Mouse (Mus musculus) embryonic facial prominence, embryonic 10.5 days (tissue): Measurements from ENCODE around the gene Slc12a7. TPM values are rescaled to one million over a fixed set of nuclear protein-coding genes. Genes with fewer than 3 reads are reported as not detected.
A peak's percentile ranks its signal among the peaks of the same experiment; 100 is the strongest.
"Not testable (repeated sequence)": the region's sequence is repeated elsewhere in the genome, so short reads cannot be mapped to it uniquely, and the experiment has no call there.

Source experiments
- DNase-seq: peaks from one replicate; pipeline ENCODE4 v3.0.0-alpha.2; 2017; ENCODE audit warnings: low spot score
- H3K27ac ChIP-seq: fragments of 300-500 bp; sonication (generic); replicated peaks from 2 replicates; pipeline ENCODE4 v1.5.1; 2016; ENCODE audit warnings: mild to moderate bottlenecking
- H3K27me3 ChIP-seq: fragments of 300-500 bp; sonication (generic); replicated peaks from 2 replicates; pipeline ENCODE4 v1.6.1; 2016; ENCODE audit warnings: low read depth, mild to moderate bottlenecking; ENCODE audit not compliant: poor library complexity, severe bottlenecking
- H3K36me3 ChIP-seq: fragments of 300-500 bp; sonication (generic); replicated peaks from 2 replicates; pipeline ENCODE4 v1.6.1; 2016; ENCODE audit warnings: mild to moderate bottlenecking, moderate library complexity
- H3K4me1 ChIP-seq: fragments of 300-500 bp; sonication (generic); 2 replicates; pipeline ENCODE4 v1.6.1; 2016
- H3K4me3 ChIP-seq: fragments of 300-500 bp; sonication (generic); 2 replicates; pipeline ENCODE4 v1.5.1; 2016; ENCODE audit warnings: mild to moderate bottlenecking, moderate library complexity
- H3K9me3 ChIP-seq: fragments of 300-500 bp; sonication (generic); 2 replicates; pipeline ENCODE4 v1.6.1; 2016; ENCODE audit warnings: mild to moderate bottlenecking
- WGBS: fragments of 180-500 bp; shearing (Covaris S2); methylation state at CpG from one replicate; pipeline ENCODE4 v1.1.7; 2016; 5-methylcytosine and 5-hydroxymethylcytosine counted together
- polyA plus RNA-seq: library from polyadenylated mRNA; unstranded; fragments of >200 nt; fragmentation: Nextera tagmentation; extraction: Ambion mirVana; gene quantifications from 2 replicates; pipeline ENCODE4 v1.2.1, GENCODE M21; 2016

Gene Slc12a7
- polyA plus RNA-seq, 1 experiment from 2014 or later: 53.5 TPM

DNA sequence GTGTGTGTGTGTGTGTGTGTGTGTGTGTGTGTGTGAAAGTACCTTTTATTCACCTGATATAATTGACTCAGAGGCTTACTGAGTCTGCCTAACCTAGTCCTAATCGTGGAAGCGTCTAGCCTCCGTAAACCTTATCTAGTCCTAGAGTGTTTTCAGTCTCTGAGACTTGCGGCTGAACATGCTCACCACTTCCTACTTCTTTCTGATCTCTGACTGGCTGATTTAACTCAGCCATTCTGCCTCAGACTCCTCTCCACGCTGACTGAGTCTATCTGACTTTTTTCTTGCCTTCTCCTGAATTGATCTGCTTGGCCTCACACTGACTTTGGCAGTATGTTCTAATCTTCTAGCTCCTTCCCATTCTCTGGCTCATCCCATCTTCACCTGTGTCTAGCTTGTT, 7.6 kb upstream of the Slc12a7 start:
- peaks cover 10% of the 10 kb centered on the region; the same call in 1 of the 2 replicates for H3K27me3 ChIP-seq
- peaks cover 6% of the 10 kb centered on the region; the same call in 1 of the 2 replicates for H3K4me1 ChIP-seq
- H3K36me3 ChIP-seq: no peaks in the 10 kb centered on the region
- no peaks in the 10 kb centered on the region for H3K9me3 ChIP-seq
- no peak overlapping the region for H3K4me3 ChIP-seq
- no peak for DNase-seq
- WGBS: 89% methylated on average over 5 of the region's 5 CpGs
- H3K27ac ChIP-seq: no peak overlapping the region

DNA sequence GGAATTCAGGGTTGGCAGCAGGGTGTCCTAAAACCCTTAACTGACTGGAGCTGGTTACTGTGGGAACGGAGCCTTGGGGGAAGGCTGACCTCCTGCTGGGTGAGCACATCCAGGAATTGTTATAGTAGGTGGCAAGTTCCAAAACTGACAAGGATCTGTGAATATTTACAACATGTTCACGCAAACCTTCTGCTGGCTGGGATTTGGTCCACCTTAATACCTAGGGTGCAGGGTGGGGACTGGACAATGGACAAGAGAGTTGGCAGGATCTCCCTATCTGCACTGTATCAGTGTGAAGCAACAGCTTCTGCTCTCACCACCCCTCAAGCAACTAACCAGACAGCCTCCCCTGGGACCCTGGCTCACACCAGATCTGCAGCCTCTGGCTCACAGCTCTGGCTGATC, 5.3 kb upstream of the Slc12a7 start:
- Histone ChIP-seq H3K36me3 (no peaks in the 10 kb centered on the region), H3K27me3 (peaks cover 25% of the 10 kb centered on the region), H3K9me3 (no peaks in the 10 kb centered on the region), H3K4me1 (peaks cover 12% of the 10 kb centered on the region), H3K4me3 (no peak overlapping the region), H3K27ac (no peak overlapping the region)
- no peak for DNase-seq
- 19% methylated on average over 2 of the region's 2 CpGs for WGBS

DNA sequence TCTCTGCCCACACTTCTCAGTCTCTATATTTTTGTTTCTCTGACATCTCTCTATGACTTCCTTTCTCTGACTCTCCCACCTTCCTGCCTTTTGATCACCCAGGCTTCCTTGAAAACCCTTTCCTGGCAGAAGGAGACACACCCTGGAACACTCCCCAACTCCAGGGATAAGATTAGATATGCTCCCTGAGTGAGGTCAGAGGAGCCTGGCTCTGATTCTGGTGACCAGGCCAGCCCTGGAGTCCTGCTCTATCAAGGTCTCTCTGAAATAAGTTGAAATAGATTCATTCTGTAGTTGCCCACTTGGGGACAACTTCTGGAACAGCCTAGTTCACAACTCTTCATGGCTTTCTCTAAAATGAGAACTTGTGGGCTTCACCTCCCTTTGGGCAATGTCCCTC, 4.3 kb upstream of the Slc12a7 start:
- no peak overlapping the region for H3K27ac ChIP-seq
- DNase-seq: no peak
- no peaks in the 10 kb centered on the region for H3K36me3 ChIP-seq
- peaks cover 22% of the 10 kb centered on the region for H3K4me1 ChIP-seq
- no peak overlapping the region for H3K4me3 ChIP-seq
- peaks cover 29% of the 10 kb centered on the region for H3K27me3 ChIP-seq
- no peaks in the 10 kb centered on the region for H3K9me3 ChIP-seq

DNA sequence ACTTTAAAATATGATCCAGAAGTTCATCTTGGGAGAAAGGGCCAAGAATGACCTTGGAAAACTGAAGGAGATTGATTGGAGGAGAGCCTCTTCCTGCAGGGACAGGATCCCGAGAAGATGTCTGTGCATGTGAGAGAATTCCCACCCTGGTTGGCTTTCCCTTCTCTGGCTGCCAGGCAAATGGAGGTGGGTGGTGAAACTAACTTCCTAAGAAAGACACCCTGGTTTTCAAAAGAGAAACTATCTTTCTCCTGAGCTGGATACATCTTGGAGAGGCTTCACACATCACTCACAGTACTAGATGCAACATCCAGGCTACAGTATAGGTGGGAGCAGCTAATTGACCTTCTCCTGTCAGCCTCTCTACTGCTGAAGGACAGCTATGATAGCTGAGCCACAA, 2.0 kb upstream of the Slc12a7 start:
- no peak overlapping the region for H3K27ac ChIP-seq
- H3K27me3 ChIP-seq: peaks cover 45% of the 10 kb centered on the region
- peaks cover 23% of the 10 kb centered on the region for H3K4me1 ChIP-seq
- H3K4me3 ChIP-seq: no peak overlapping the region
- no peaks in the 10 kb centered on the region for H3K36me3 ChIP-seq
- WGBS: 84% methylated on average over 1 of the region's 1 CpGs
- H3K9me3 ChIP-seq: no peaks in the 10 kb centered on the region
- no peak for DNase-seq

DNA sequence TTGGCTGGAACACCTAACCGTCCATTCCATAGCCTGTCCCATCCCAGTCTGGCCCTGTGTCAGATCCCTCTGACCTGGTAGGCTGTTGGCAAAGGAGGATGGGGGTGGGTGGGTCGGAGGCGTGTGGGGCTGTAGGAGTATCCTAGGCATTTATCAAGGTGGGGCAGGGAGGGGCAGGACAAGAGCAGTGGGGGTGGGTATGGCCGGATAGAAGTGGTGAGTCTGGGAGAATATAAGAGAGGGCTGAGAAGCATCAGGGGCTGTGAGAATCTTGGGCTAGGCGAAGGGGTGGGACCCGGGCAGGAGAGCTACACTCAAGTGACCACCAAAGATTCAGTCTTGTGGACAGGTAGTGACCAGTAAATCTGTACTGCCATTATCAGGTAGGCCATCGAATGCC, 659 bp upstream of the Slc12a7 start:
- WGBS: 67% methylated on average over 7 of the region's 7 CpGs
- Histone ChIP-seq H3K27ac (peak overlapping the region; percentile 63; the same call in 1 of the 2 replicates), H3K4me3 (peak overlapping the region; percentile 60), H3K27me3 (peaks cover 45% of the 10 kb centered on the region), H3K4me1 (peaks cover 23% of the 10 kb centered on the region), H3K36me3 (no peaks in the 10 kb centered on the region), H3K9me3 (no peaks in the 10 kb centered on the region)
- DNase-seq: no peak

DNA sequence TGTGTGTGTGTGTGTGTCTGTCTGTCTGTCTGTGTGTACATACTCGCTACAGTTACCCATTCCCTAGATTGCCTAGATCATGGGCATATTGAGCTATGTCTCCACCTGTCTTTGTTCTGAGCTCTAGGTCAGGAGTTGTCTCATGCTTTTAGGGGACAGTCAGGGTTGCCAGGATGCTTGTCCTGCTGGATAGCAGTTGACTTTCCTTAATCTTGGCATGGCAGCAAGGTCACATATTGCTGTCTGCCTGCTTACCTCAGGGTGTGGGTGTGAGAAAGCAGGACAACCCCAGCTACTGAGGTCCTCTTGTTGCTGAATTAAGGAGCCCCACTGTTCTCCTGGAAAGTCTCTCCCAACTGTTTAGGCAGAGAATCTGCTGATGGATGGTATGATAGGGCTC, 1.5 kb downstream of the Slc12a7 start:
- DNase-seq: no peak
- no peaks in the 10 kb centered on the region for H3K9me3 ChIP-seq
- H3K27ac ChIP-seq: no peak overlapping the region
- H3K4me1 ChIP-seq: peaks cover 17% of the 10 kb centered on the region
- H3K4me3 ChIP-seq: no peak overlapping the region
- no peaks in the 10 kb centered on the region for H3K36me3 ChIP-seq
- 91% methylated on average over 1 of the region's 1 CpGs for WGBS
- H3K27me3 ChIP-seq: peaks cover 45% of the 10 kb centered on the region

DNA sequence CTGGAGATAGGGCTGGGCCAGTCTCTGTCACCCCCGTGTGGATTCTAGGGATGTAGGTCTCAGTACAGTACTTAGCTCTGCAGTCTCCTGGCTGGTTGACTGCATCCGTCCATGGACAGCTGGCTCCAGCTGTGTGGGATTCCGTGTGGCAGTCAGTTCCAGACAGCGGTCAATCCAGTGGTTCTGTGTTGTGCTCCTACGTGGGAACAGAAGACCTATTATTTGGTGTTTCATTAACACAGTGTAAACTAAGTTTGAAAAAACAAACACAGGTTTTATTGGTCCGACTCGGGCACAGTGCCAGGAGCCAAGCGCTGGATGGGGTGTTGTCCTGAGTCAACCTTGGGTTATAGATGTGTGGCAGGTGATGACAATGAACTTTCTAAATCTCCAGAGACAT, 2.4 kb downstream of the Slc12a7 start:
- WGBS: 88% methylated on average over 8 of the region's 8 CpGs
- Histone ChIP-seq H3K27me3 (peaks cover 45% of the 10 kb centered on the region), H3K4me3 (no peak overlapping the region)

DNA sequence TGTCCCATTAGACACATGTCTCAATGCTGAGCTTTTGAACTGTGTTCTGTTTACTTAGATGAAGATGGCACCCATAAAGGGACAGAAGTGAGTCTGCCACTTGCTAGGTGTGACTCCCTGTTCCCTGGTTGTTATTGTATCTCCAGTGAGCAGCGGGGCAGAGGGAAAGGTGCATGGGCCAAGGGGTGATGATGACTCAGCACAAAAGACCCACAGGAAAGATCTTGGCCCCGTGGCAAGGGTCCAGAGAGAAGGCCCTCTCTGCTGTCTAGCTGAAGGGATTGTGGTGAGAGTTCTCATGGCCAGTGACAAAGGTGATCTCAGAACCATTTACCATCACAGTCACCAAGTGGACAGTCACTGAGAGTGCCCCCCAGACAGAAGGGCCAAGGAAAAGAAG, 3.0 kb downstream of the Slc12a7 start:
- Histone ChIP-seq H3K9me3 (no peaks in the 10 kb centered on the region), H3K4me1 (peaks cover 17% of the 10 kb centered on the region), H3K27me3 (peaks cover 43% of the 10 kb centered on the region), H3K36me3 (no peaks in the 10 kb centered on the region), H3K27ac (no peak overlapping the region), H3K4me3 (no peak overlapping the region)
- DNase-seq: no peak
- 68% methylated on average over 2 of the region's 2 CpGs for WGBS

More for the DNA sequence above, 2.4 kb downstream of the Slc12a7 start:
- Histone ChIP-seq H3K9me3 (no peaks in the 10 kb centered on the region), H3K4me1 (peaks cover 17% of the 10 kb centered on the region), H3K27ac (no peak overlapping the region), H3K36me3 (no peaks in the 10 kb centered on the region)
- no peak for DNase-seq

DNA sequence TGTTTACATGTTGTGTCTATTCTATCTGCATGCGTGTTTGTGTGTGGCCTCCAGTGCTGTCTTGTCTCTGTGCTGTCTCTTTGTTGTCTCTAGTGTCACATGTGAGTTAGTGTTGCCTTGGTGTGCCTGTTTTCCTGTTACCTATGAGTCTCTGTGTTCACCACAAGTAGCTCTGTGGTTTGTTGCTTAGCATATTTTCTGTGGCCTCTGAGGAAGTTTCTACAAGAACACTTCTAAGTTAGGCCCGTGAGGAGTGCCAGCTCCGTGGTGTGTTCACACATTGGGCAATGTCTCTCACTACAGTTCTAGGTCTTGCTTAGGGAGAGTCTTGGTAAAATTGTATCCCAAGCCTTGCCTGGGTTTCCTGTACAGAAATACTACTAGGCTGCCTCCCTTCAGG, 4.0 kb downstream of the Slc12a7 start:
- 86% methylated on average over 3 of the region's 3 CpGs for WGBS
- Histone ChIP-seq H3K9me3 (no peaks in the 10 kb centered on the region), H3K36me3 (no peaks in the 10 kb centered on the region), H3K27me3 (peaks cover 33% of the 10 kb centered on the region), H3K4me1 (peaks cover 17% of the 10 kb centered on the region), H3K27ac (no peak overlapping the region), H3K4me3 (no peak overlapping the region)
- no peak for DNase-seq

DNA sequence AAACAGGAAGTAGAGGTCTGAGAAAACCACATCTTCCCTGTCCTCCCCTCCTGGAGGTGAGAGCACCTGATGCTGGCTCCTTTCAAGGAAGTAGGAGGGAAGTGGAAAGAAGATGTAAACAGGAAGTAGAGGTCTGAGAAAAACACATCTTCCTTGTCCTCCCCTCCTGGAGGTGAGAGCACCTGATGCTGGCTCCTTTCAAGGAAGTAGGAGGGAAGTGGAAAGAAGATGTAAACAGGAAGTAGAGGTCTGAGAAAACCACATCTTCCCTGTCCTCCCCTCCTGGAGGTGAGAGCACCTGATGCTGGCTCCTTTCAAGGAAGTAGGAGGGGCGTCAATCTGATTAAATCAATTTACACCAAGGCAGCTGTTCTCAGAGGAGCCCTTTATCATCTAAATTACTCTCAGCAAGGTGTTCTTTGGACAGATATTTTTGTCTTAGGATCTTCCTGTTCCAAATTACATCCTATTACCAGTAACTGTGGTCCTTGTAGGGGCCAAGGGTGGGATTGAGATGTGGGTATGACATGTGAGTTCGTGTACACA, 7.6 kb downstream of the Slc12a7 start:
- not testable (repeated sequence) for H3K36me3 ChIP-seq, DNase-seq, H3K4me3 ChIP-seq, H3K27ac ChIP-seq, H3K27me3 ChIP-seq, H3K9me3 ChIP-seq
- WGBS: 54% methylated on average over 2 of the region's 2 CpGs
- peaks cover 10% of the 10 kb centered on the region for H3K4me1 ChIP-seq

DNA sequence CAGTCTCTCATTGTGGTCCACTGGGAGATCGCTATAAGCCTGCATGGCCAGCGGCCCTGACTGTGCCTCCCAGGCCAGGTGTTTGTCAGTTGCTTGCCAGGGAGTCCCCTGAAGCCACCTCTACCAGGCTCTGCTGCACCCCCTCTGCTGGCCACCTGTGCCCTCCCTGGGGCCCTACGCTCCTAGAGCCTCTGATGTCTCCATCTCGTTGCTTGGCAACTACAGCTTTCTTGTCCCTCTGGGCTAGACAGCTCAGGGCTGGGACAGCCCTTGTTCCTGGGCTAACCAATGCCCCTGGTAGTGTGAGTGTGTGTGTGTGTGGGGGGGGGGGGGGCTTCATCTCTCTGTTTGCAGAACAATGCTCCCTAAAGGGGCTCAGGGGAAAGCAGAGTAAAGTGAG, 10.1 kb downstream of the Slc12a7 start:
- Histone ChIP-seq H3K27ac (no peak overlapping the region), H3K4me3 (no peak overlapping the region), H3K36me3 (no peaks in the 10 kb centered on the region), H3K27me3 (0 out of 2 replicates have a peak, but pooled peaks cover 4% of the 10 kb centered on the region), H3K9me3 (no peaks in the 10 kb centered on the region), H3K4me1 (peaks cover 10% of the 10 kb centered on the region)
- DNase-seq: no peak
- 53% methylated on average over 4 of the region's 4 CpGs for WGBS

DNA sequence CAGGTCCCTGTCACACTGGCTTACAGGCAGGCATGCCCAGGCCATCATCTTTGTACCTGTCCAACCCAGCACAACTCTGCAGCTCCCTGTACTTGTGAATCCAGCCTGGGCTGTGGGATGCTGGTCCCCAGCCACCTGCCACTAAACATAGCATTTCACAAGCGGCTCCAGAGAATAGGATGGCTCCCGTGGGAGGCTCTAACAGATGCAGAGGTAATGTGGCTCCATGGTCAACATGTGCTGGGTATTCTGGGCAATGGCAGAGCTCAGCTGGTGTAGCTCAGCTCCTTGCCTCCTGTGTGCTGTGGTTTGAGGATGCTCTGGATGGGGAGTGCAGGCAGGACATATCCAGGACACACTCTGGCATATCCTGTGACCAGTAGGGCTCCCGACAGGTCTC, 10.8 kb downstream of the Slc12a7 start:
- peaks cover 11% of the 10 kb centered on the region for H3K27me3 ChIP-seq
- WGBS: 76% methylated on average over 3 of the region's 3 CpGs
- H3K27ac ChIP-seq: no peak overlapping the region
- DNase-seq: no peak
- no peaks in the 10 kb centered on the region for H3K36me3 ChIP-seq
- H3K9me3 ChIP-seq: no peaks in the 10 kb centered on the region
- H3K4me1 ChIP-seq: peaks cover 13% of the 10 kb centered on the region
- no peak overlapping the region for H3K4me3 ChIP-seq

DNA sequence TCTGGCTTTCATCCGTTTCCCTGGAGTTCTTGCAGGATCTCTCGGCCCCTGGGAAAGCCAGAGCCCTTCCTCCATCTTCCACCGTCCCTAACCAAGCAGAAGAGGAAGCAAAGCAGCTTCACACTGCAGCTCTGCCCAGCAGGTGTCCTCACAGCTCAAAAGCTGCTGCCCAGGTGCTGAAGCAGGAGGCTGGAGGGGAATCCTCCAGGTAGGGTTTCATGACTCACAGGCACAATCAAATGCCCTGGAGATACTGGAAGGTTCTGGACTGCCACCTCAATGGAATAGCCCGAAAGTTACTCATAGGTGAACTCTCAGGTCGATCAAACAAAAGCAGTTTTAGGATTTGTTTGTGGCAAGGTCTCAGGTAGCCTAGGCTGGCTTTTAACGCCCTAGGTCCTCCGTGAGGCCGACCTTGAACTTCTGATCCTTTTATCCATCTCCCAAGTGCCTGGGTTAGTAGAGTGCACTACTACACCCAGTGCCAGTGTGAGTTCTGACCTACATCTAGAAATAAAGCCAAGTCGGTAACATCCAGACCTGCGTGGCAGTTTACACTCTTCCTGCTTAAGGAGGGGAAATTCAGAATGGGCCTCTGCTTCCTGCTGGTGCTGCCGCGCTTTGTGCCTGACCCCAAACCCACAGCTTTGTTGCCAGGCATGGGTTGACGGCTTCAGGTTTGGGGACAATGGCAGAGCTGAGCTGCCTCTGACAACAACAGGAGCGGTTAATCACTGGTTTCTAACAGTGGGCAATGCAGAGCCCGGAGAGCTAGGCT, 16.0 kb downstream of the Slc12a7 start:
- H3K27me3 ChIP-seq: peaks cover 33% of the 10 kb centered on the region
- H3K9me3 ChIP-seq: no peaks in the 10 kb centered on the region
- H3K4me1 ChIP-seq: peaks cover 27% of the 10 kb centered on the region
- H3K36me3 ChIP-seq: no peaks in the 10 kb centered on the region
- no peak for DNase-seq
- H3K27ac ChIP-seq: no peak overlapping the region
- WGBS: 42% methylated on average over 15 of the region's 15 CpGs
- H3K4me3 ChIP-seq: no peak overlapping the region
